ENCODE assay signal across 8 mouse cellular contexts in genomic region chr7:54835372-54835851, GRCm38 (mm10). TPM values are rescaled to one million over a fixed set of nuclear protein-coding genes. Genes with fewer than 3 reads are reported as not detected.
DNase-seq lines count a peak whose midpoint lies in the region; ATAC-seq and TF ChIP-seq lines count a peak whose summit lies in the region.

Gene Luzp2, plus strand, starts transcription at chr7:54835498.

- H3K9ac ChIP-seq in lung, embryonic 14.5 days = peak within 1 kb of the TSS; percentile 9; the same call in 1 of the 2 replicates
- H3K9ac ChIP-seq in neural tube, embryonic 11.5 days (ENCODE audit: low read length) = peak within 1 kb of the TSS; percentile 58

- no peak for TF ChIP-seq CTCF in lung, embryonic 14.5 days (IDR thresholded peaks at IDR 0.05; ENCODE audit: low read depth)
- no peak for TF ChIP-seq CTCF in left cerebral cortex, adult 2 months (IDR thresholded peaks at IDR 0.05)

- peak within 1 kb of the TSS; percentile 29 for H3K4me3 ChIP-seq in lung, embryonic 14.5 days (ENCODE audit: low read depth, low read length)
- H3K4me3 ChIP-seq in left cerebral cortex, adult 2 months = peak within 1 kb of the TSS; percentile 61
- H3K4me3 ChIP-seq in neural tube, embryonic 11.5 days (ENCODE audit: low read depth, low read length) = peak within 1 kb of the TSS; percentile 44

- H3K27me3 ChIP-seq in lung, embryonic 14.5 days (ENCODE audit: insufficient read depth, low read length) = peaks cover 9% of the 10 kb centered on the region; the same call in 1 of the 2 replicates
- no peaks in the 10 kb centered on the region for H3K27me3 ChIP-seq in neural tube, embryonic 11.5 days (ENCODE audit: control insufficient read depth, insufficient read depth, low read length)

- ATAC-seq in lung, embryonic 14.5 days (ENCODE audit: insufficient read depth) = peak; percentile 65
- peak; percentile 76 for ATAC-seq in frontal cortex, adult (ENCODE audit: low TSS enrichment)
- ATAC-seq in neural tube, embryonic 11.5 days (ENCODE audit: insufficient read depth, low FRiP score, low TSS enrichment) = peak; percentile 80
- no peak for ATAC-seq in activated CD4-positive, CD25-positive, alpha-beta regulatory T cell, adult 4 months

- H3K4me2 ChIP-seq in lung, embryonic 14.5 days = peak within 1 kb of the TSS; percentile 63
- peak within 1 kb of the TSS; percentile 78 for H3K4me2 ChIP-seq in neural tube, embryonic 11.5 days (ENCODE audit: low read depth)

- DNase-seq in lung, embryonic 14.5 days = peak; percentile 25
- no peak for DNase-seq in lung, postnatal 14 days
- peak; percentile 80 to 81 for DNase-seq in cerebellum, postnatal 10 days
- peak; percentile 43 to 44 for DNase-seq in left cerebral cortex, adult 2 months (ENCODE audit: extremely low spot score in 1 of 2, low spot score in 2 of 2)
- peak; percentile 64 for DNase-seq in neural tube, embryonic 11.5 days (ENCODE audit: low spot score)
- DNase-seq in urinary bladder, postnatal 10 days (ENCODE audit: low spot score) = no peak

- under 1% methylated on average over 21 of the region's 22 CpGs for WGBS in lung, embryonic 14.5 days
- WGBS in neural tube, embryonic 11.5 days = 0% methylated on average over 22 of the region's 22 CpGs

- H3K4me1 ChIP-seq in lung, embryonic 14.5 days (ENCODE audit: insufficient read depth) = no peaks in the 10 kb centered on the region
- no peaks in the 10 kb centered on the region for H3K4me1 ChIP-seq in neural tube, embryonic 11.5 days (ENCODE audit: control insufficient read depth, insufficient read depth, low read length)

- intact Hi-C loops in left cerebral cortex, adult 2 months (cut with DNase I) = loop anchor here (5.0 kb wide), 1 partner anchor 103 kb away; no protein-coding TSS in a partner anchor

- no peaks in the 10 kb centered on the region for H3K9me3 ChIP-seq in lung, embryonic 14.5 days (ENCODE audit: low read depth, low read length)
- H3K9me3 ChIP-seq in neural tube, embryonic 11.5 days (ENCODE audit: control insufficient read depth, low read length) = no peaks in the 10 kb centered on the region

- H3K27ac ChIP-seq in lung, embryonic 14.5 days (ENCODE audit: low read depth) = no peak within 1 kb of the TSS
- peak within 1 kb of the TSS; percentile 86 for H3K27ac ChIP-seq in left cerebral cortex, adult 2 months
- H3K27ac ChIP-seq in neural tube, embryonic 11.5 days (ENCODE audit: low read depth, low read length) = no peak within 1 kb of the TSS

- no peaks in the 10 kb centered on the region for H3K36me3 ChIP-seq in lung, embryonic 14.5 days (ENCODE audit: insufficient read depth)
- no peaks in the 10 kb centered on the region for H3K36me3 ChIP-seq in neural tube, embryonic 11.5 days (ENCODE audit: control insufficient read depth, insufficient read depth, low read length)

RNA-seq across cellular contexts. Expression of gene Luzp2, which starts in this region (rescaled TPM):
- 0.09 TPM in 1 of 2 replicates, not detected in the other for polyA plus RNA-seq in lung, embryonic 14.5 days (2014; fragmentation: Nextera tagmentation; extraction: Ambion mirVana)
- 10 to 100 TPM; 97.1 to 99.7 TPM for total RNA-seq in left cerebral cortex, adult 2 months (2021)
- 3.4 and 3.8 TPM in 2 replicates for polyA plus RNA-seq in neural tube, embryonic 11.5 days (2014; fragmentation: Nextera tagmentation; extraction: Ambion mirVana)
- not detected for polyA plus RNA-seq in activated CD4-positive, CD25-positive, alpha-beta regulatory T cell, adult 4 months (2017; shearing (Covaris generic))

Comparison
In these comparisons a context has a peak if more than half of its experiments do, and no peak if none do; other contexts are left out.
1. Peak in DNase-seq, ATAC-seq, H3K4me3 ChIP-seq, H3K9ac ChIP-seq and H3K4me2 ChIP-seq in lung, embryonic 14.5 days; RNA of the gene not detected or under 1 TPM.
2. DNase-seq: peak in cerebellum, postnatal 10 days (2 of 2), left cerebral cortex, adult 2 months (2 of 2) and neural tube, embryonic 11.5 days (single experiment); none in lung, postnatal 14 days (single experiment) and urinary bladder, postnatal 10 days (single experiment).
3. Peak in every context shown above with its lines, with median percentiles within 50 percentile points of each other: H3K4me3 ChIP-seq.